9 mouse cellular contexts compared by ENCODE assay signal in the genomic region with DNA sequence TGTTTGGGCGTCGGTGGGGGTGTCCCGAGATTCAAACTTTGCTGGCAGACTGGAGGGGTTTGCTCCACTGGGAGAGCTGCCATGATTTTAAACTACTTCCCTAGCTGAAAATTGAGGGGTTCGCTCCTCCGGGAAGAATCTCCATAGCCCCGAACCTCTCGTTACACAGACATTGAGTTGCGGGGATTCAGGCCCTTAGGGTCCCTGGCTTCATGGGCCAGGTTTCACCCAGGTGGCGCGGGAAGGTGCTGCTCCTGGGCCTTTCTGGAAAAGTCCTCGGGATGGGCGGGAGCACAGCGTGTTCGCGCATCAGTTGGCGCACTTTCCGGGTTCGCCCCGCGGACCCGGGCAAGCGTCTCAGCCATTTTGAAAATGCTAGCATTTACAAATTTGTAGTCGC. TPM values are rescaled to one million over a fixed set of nuclear protein-coding genes. Genes with fewer than 3 reads are reported as not detected.
A peak's percentile ranks its signal among the peaks of the same experiment; 100 is the strongest.
DNase-seq lines count a peak whose midpoint lies in the region; ATAC-seq and TF ChIP-seq lines count a peak whose summit lies in the region.
"Had no signal": no experiment of that assay in that cellular context is flagged by ENCODE, and none has a peak within 500 bp of the region (broad histone marks: within the 10 kb centered on the region; RNA-seq: fewer than 3 reads in every experiment).

No protein-coding gene starts in this region.

- peak overlapping the region; percentile 48; the same call in 1 of the 2 replicates for H3K4me2 ChIP-seq in lung, embryonic 14.5 days
- H3K4me2 ChIP-seq in forebrain, embryonic 14.5 days (ENCODE audit: low read length), result peak overlapping the region; percentile 49
- H3K4me2 ChIP-seq in limb, embryonic 13.5 days (replicated peaks), result peak overlapping the region; percentile 67
- H3K4me2 ChIP-seq in stomach, postnatal 0 days (replicated peaks; ENCODE audit: low read depth), result no peak overlapping the region

- H3K9me3 ChIP-seq in lung, embryonic 14.5 days (ENCODE audit: low read depth, low read length), result no peaks in the 10 kb centered on the region
- no peaks in the 10 kb centered on the region for H3K9me3 ChIP-seq in forebrain, embryonic 14.5 days (replicated peaks; ENCODE audit: control insufficient read depth, low read length)
- no peaks in the 10 kb centered on the region for H3K9me3 ChIP-seq in limb, embryonic 13.5 days
- no peaks in the 10 kb centered on the region; the same call in 1 of the 2 replicates for H3K9me3 ChIP-seq in stomach, postnatal 0 days (ENCODE audit: control insufficient read depth, low read length)

- H3K4me3 ChIP-seq in lung, embryonic 14.5 days (ENCODE audit: low read depth, low read length), result 0 out of 2 replicates have a peak overlapping the region, but pooled peaks have one; percentile 23
- peak overlapping the region; percentile 28 for H3K4me3 ChIP-seq in forebrain, embryonic 14.5 days (ENCODE audit: low read depth, low read length)
- H3K4me3 ChIP-seq in limb, embryonic 13.5 days, result peak overlapping the region; percentile 43
- H3K4me3 ChIP-seq in stomach, postnatal 0 days (ENCODE audit: low read depth, low read length), result peak overlapping the region; percentile 15; the same call in 1 of the 2 replicates
- no peak overlapping the region for H3K4me3 ChIP-seq in thymus, adult 2 months (ENCODE audit: control insufficient read depth, insufficient read depth, low read length)

- peaks cover 77% of the 10 kb centered on the region for H3K27me3 ChIP-seq in lung, embryonic 14.5 days (ENCODE audit: insufficient read depth, low read length)
- H3K27me3 ChIP-seq in forebrain, embryonic 14.5 days (replicated peaks; ENCODE audit: control insufficient read depth, insufficient read depth, low read length), result peaks cover 56% of the 10 kb centered on the region
- peaks cover 84% of the 10 kb centered on the region for H3K27me3 ChIP-seq in limb, embryonic 13.5 days
- H3K27me3 ChIP-seq in stomach, postnatal 0 days (ENCODE audit: control insufficient read depth, insufficient read depth, low read length), result peaks cover 16% of the 10 kb centered on the region
- peaks cover 14% of the 10 kb centered on the region for H3K27me3 ChIP-seq in thymus, adult 2 months (ENCODE audit: control insufficient read depth, insufficient read depth, low read length)

- no peak overlapping the region for H3K9ac ChIP-seq in lung, embryonic 14.5 days
- H3K9ac ChIP-seq in forebrain, embryonic 14.5 days (ENCODE audit: low read length), result no peak overlapping the region
- no peak overlapping the region for H3K9ac ChIP-seq in limb, embryonic 13.5 days
- no peak overlapping the region for H3K9ac ChIP-seq in stomach, postnatal 0 days (ENCODE audit: low read length)

- TF ChIP-seq POLR2A in thymus, adult 2 months (IDR thresholded peaks at IDR 0.05; ENCODE audit: control insufficient read depth, extremely low read depth, insufficient read depth, low read length, poor library complexity), result no peak

- TF ChIP-seq CTCF in lung, embryonic 14.5 days (IDR thresholded peaks at IDR 0.05; ENCODE audit: low read depth), result no peak
- no peak for TF ChIP-seq CTCF in stomach, postnatal 0 days (IDR thresholded peaks at IDR 0.05; ENCODE audit: low read depth)
- TF ChIP-seq CTCF in thymus, adult 2 months (IDR thresholded peaks at IDR 0.05; ENCODE audit: borderline replicate concordance, control insufficient read depth, extremely low read depth, insufficient read depth, low read length, poor library complexity), result no peak

- no peak overlapping the region for H3K27ac ChIP-seq in lung, embryonic 14.5 days (ENCODE audit: low read depth)
- no peak overlapping the region for H3K27ac ChIP-seq in forebrain, embryonic 14.5 days (ENCODE audit: low read depth, low read length)
- no peak overlapping the region for H3K27ac ChIP-seq in limb, embryonic 13.5 days
- H3K27ac ChIP-seq in stomach, postnatal 0 days (replicated peaks), result no peak overlapping the region
- no peak overlapping the region for H3K27ac ChIP-seq in thymus, adult 2 months (ENCODE audit: control insufficient read depth, insufficient read depth, low read length)

- peak; percentile 45 for DNase-seq in lung, embryonic 14.5 days
- no peak for DNase-seq in lung, postnatal 4 days
- DNase-seq in forebrain, embryonic 14.5 days (ENCODE audit: low spot score), result no peak
- peak; percentile 16 for DNase-seq in stomach, postnatal 0 days (ENCODE audit: low spot score)
- DNase-seq in thymus, adult 2 months, result no peak
- no peak for DNase-seq in urinary bladder, postnatal 4 days (ENCODE audit: low spot score in 2 of 2)
- no peak for DNase-seq in adrenal gland, adult 8-10 months

- no peaks in the 10 kb centered on the region for H3K4me1 ChIP-seq in lung, embryonic 14.5 days (ENCODE audit: insufficient read depth)
- H3K4me1 ChIP-seq in forebrain, embryonic 14.5 days (ENCODE audit: control insufficient read depth, insufficient read depth, low read length), result peaks cover 5% of the 10 kb centered on the region; the same call in 1 of the 2 replicates
- H3K4me1 ChIP-seq in limb, embryonic 13.5 days, result peaks cover 15% of the 10 kb centered on the region
- H3K4me1 ChIP-seq in stomach, postnatal 0 days (replicated peaks; ENCODE audit: control insufficient read depth, insufficient read depth), result no peaks in the 10 kb centered on the region
- peaks cover 3% of the 10 kb centered on the region; the same call in 1 of the 2 replicates for H3K4me1 ChIP-seq in thymus, adult 2 months (replicated peaks; ENCODE audit: control insufficient read depth, insufficient read depth, low read length)

- 3% methylated on average over 23 of the region's 23 CpGs for WGBS in lung, embryonic 14.5 days
- WGBS in forebrain, embryonic 14.5 days, result 2% methylated on average over 23 of the region's 23 CpGs
- WGBS in limb, embryonic 13.5 days, result 2% methylated on average over 23 of the region's 23 CpGs
- 3% methylated on average over 23 of the region's 23 CpGs for WGBS in stomach, postnatal 0 days
- 12% methylated on average over 23 of the region's 23 CpGs for whole genome bisulfite sequencing in thymus, adult 2 months

- no peak for ATAC-seq in lung, embryonic 14.5 days (ENCODE audit: insufficient read depth)
- ATAC-seq in forebrain, embryonic 14.5 days, result no peak
- ATAC-seq in limb, embryonic 13.5 days (ENCODE audit: low FRiP score, low read depth), result no peak
- no peak for ATAC-seq in stomach, postnatal 0 days (ENCODE audit: low FRiP score, low TSS enrichment)

- H3K36me3 ChIP-seq in lung, embryonic 14.5 days (ENCODE audit: insufficient read depth), result no peaks in the 10 kb centered on the region
- no peaks in the 10 kb centered on the region for H3K36me3 ChIP-seq in forebrain, embryonic 14.5 days (ENCODE audit: control insufficient read depth, insufficient read depth, low read length)
- no peaks in the 10 kb centered on the region for H3K36me3 ChIP-seq in limb, embryonic 13.5 days
- H3K36me3 ChIP-seq in stomach, postnatal 0 days (ENCODE audit: control insufficient read depth, insufficient read depth, low read length), result no peaks in the 10 kb centered on the region
- no peaks in the 10 kb centered on the region for H3K36me3 ChIP-seq in thymus, adult 2 months (ENCODE audit: control insufficient read depth, insufficient read depth, low read length)

- no peak for TF ChIP-seq EP300 in stomach, postnatal 0 days (optimal IDR thresholded peaks at IDR 0.05)

RNA-seq across cellular contexts. Expression of a gene that starts 1.2 kb away (rescaled TPM):
- not detected in 2 replicates for polyA plus RNA-seq in lung, embryonic 14.5 days (2014; fragmentation: Nextera tagmentation; extraction: Ambion mirVana)
- polyA plus RNA-seq in forebrain, embryonic 14.5 days (2014; fragmentation: Nextera tagmentation; extraction: Ambion mirVana), result 0.19 TPM in 1 of 2 replicates, not detected in the other
- 0.11 and 0.15 TPM in 2 replicates for polyA plus RNA-seq in limb, embryonic 13.5 days (2015; fragmentation: Nextera tagmentation; extraction: Ambion mirVana)
- not detected in 2 replicates for polyA plus RNA-seq in stomach, postnatal 0 days (2015; fragmentation: Nextera tagmentation; extraction: Ambion mirVana)
- polyA plus RNA-seq in thymus, adult 2 months (2012; rRNA removed), result not detected in 2 replicates
- not detected for total RNA-seq in adrenal gland, adult 8-10 months (2022)
- polyA plus RNA-seq: spleen, adult 2 months had no signal

Comparison
In these comparisons a context has a peak if more than half of its experiments do, and no peak if none do; other contexts are left out.
1. DNase-seq: peak in lung, embryonic 14.5 days (single experiment) and stomach, postnatal 0 days (single experiment); none in lung, postnatal 4 days (0 of 2), forebrain, embryonic 14.5 days (single experiment), thymus, adult 2 months (single experiment), urinary bladder, postnatal 4 days (0 of 2) and adrenal gland, adult 8-10 months (single experiment).